Mouse (Mus musculus) adrenal gland, postnatal 36 days (tissue): Measurements from ENCODE around the gene Palm3. TPM values are rescaled to one million over a fixed set of nuclear protein-coding genes. Genes with fewer than 3 reads are reported as not detected.
"Not testable (repeated sequence)": the region's sequence is repeated elsewhere in the genome, so short reads cannot be mapped to it uniquely, and the experiment has no call there.

Source experiments
- DNase-seq, 2 experiments: peaks; one replicate each; pipeline ENCODE4 v3.0.0; 2021; ENCODE audit warnings: mixed read lengths in 1 of 2
- long read RNA-seq, 2 experiments: library from polyadenylated mRNA; stranded (forward); transcript quantifications; one replicate each; pipeline ENCODE4 v2.0.0; 2021; ENCODE audit warnings: borderline sequencing depth in 2 of 2
- total RNA-seq, 2 experiments: library from RNA; stranded (reverse); gene quantifications; 2 replicates each; pipeline ENCODE4 v1.2.3; 2021

The Palm3 gene
- under 1 TPM; 0.43 to 0.46 TPM for total RNA-seq
- long read RNA-seq, experiment 1, result 0 reads
- long read RNA-seq, experiment 2, partial matches to known transcripts, result 1 of 1 reads
- long read RNA-seq, experiment 2, other reads (novel, unspliced or antisense), result 0 of 1 reads

GRCm38 (mm10) chr8:84021096-84021495, at the start of gene Palm3:
Gene Palm3 (plus strand): TSS chr8:84021471.
- DNase-seq, result no peak

GRCm38 (mm10) chr8:83971661-83972060, 49.6 kb upstream of the Palm3 start:
- DNase-seq, result no peak

- peak; percentile 99 for DNase-seq
Measured at GRCm38 (mm10) chr8:83972150-83973120, 48.8 kb upstream of the Palm3 start, which contains the start of gene Prkaca. Gene Prkaca (plus strand): TSS chr8:83972993.

GRCm38 (mm10) chr8:83973161-83974031, 47.9 kb upstream of the Palm3 start:
- DNase-seq, result peak in 1 of 2 experiments; percentile 23

- peak in 1 of 2 experiments; percentile 12 for DNase-seq
Measured at GRCm38 (mm10) chr8:83974521-83974920, 46.8 kb upstream of the Palm3 start.

GRCm38 (mm10) chr8:83976101-83976630, 45.1 kb upstream of the Palm3 start:
- DNase-seq, result peak; percentile 36 to 46

GRCm38 (mm10) chr8:83976779-83977350, 44.4 kb upstream of the Palm3 start:
- DNase-seq, result peak in 1 of 2 experiments; percentile 32

- peak; percentile 55 to 74 for DNase-seq
Measured at GRCm38 (mm10) chr8:83977646-83978045, 43.6 kb upstream of the Palm3 start.

GRCm38 (mm10) chr8:83978200-83978599, 43.1 kb upstream of the Palm3 start:
- no peak for DNase-seq

GRCm38 (mm10) chr8:83980250-83980649, 41.0 kb upstream of the Palm3 start:
- no peak for DNase-seq

GRCm38 (mm10) chr8:83980845-83981244, 40.4 kb upstream of the Palm3 start:
- DNase-seq, result peak in 1 of 2 experiments; percentile 69

- no peak for DNase-seq
Measured at GRCm38 (mm10) chr8:83981533-83981932, 39.7 kb upstream of the Palm3 start.

- no peak for DNase-seq
Measured at GRCm38 (mm10) chr8:83982449-83982848, 38.8 kb upstream of the Palm3 start.

- DNase-seq, result not testable (repeated sequence)
Measured at GRCm38 (mm10) chr8:83983222-83983621, 38.0 kb upstream of the Palm3 start.

GRCm38 (mm10) chr8:83989243-83989642, 32.0 kb upstream of the Palm3 start:
- no peak for DNase-seq

GRCm38 (mm10) chr8:83990170-83990569, 31.1 kb upstream of the Palm3 start:
- no peak for DNase-seq

GRCm38 (mm10) chr8:83992488-83992887, 28.8 kb upstream of the Palm3 start:
- DNase-seq, result no peak

GRCm38 (mm10) chr8:83994030-83994429, 27.2 kb upstream of the Palm3 start:
- DNase-seq, result no peak

GRCm38 (mm10) chr8:83995973-83996372, 25.3 kb upstream of the Palm3 start:
- no peak for DNase-seq

GRCm38 (mm10) chr8:83996567-83997505, 24.4 kb upstream of the Palm3 start:
- peak; percentile 93 to 97 for DNase-seq
